Mouse (Mus musculus) heart, embryonic 16.5 days (tissue): ENCODE data around the gene Mtmr12. TPM values are rescaled to one million over a fixed set of nuclear protein-coding genes. Genes with fewer than 3 reads are reported as not detected.

Source experiments
- ATAC-seq: fragments of 200-750 bp; cut with Nextera tagmentation; replicated peaks from 2 replicates; pipeline ENCODE4 v1.8.0; 2017; ENCODE audit warnings: moderate number of reproducible peaks; ENCODE audit not compliant: insufficient read depth, low FRiP score; ENCODE audit errors: extremely low read depth
- H3K27ac ChIP-seq: fragments of 300-500 bp; sonication (generic); 2 replicates; pipeline ENCODE4 v1.5.1; 2014; ENCODE audit warnings: mild to moderate bottlenecking, low read length, control low read depth, moderate library complexity
- H3K27me3 ChIP-seq: fragments of 300-500 bp; sonication (generic); 2 replicates; pipeline ENCODE4 v1.6.1; 2014; ENCODE audit warnings: low read length, mixed read lengths; ENCODE audit not compliant: control insufficient read depth, insufficient read depth
- H3K36me3 ChIP-seq: fragments of 300-500 bp; sonication (generic); 2 replicates; pipeline ENCODE4 v1.6.1; 2014; ENCODE audit not compliant: control insufficient read depth, insufficient read depth
- H3K4me1 ChIP-seq: fragments of 300-500 bp; sonication (generic); 2 replicates; pipeline ENCODE4 v1.6.1; 2014; ENCODE audit warnings: low read length, mixed read lengths; ENCODE audit not compliant: control insufficient read depth, insufficient read depth
- H3K4me2 ChIP-seq: fragments of 300-500 bp; sonication (generic); 2 replicates; pipeline ENCODE4 v1.6.1; 2014; ENCODE audit warnings: low read depth, mild to moderate bottlenecking, control low read depth, low read length
- H3K4me3 ChIP-seq: fragments of 300-500 bp; sonication (generic); 2 replicates; pipeline ENCODE4 v1.5.1; 2014; ENCODE audit warnings: mild to moderate bottlenecking, control low read depth, low read length
- H3K9ac ChIP-seq: fragments of 300-500 bp; sonication (generic); 2 replicates; pipeline ENCODE4 v1.6.1; 2014; ENCODE audit warnings: low read length, control low read depth
- H3K9me3 ChIP-seq: fragments of 300-500 bp; sonication (generic); replicated peaks from 2 replicates; pipeline ENCODE4 v1.6.1; 2016; ENCODE audit warnings: low read length; ENCODE audit not compliant: control insufficient read depth
- WGBS: fragments of 180-500 bp; shearing (Covaris S2); extraction: QIAGEN DNeasy Blood & Tissue Kit; methylation state at CpG from one replicate; pipeline ENCODE4 v1.1.7; 2014; 5-methylcytosine and 5-hydroxymethylcytosine counted together
- polyA plus RNA-seq: library from polyadenylated mRNA; unstranded; fragments of >200 nt; fragmentation: Nextera tagmentation; extraction: Ambion mirVana; gene quantifications from 2 replicates; pipeline ENCODE4 v1.2.1, GENCODE M21; 2015

Mtmr12 gene
- polyA plus RNA-seq, 1 experiment from 2014 or later: 13.1 TPM

DNA sequence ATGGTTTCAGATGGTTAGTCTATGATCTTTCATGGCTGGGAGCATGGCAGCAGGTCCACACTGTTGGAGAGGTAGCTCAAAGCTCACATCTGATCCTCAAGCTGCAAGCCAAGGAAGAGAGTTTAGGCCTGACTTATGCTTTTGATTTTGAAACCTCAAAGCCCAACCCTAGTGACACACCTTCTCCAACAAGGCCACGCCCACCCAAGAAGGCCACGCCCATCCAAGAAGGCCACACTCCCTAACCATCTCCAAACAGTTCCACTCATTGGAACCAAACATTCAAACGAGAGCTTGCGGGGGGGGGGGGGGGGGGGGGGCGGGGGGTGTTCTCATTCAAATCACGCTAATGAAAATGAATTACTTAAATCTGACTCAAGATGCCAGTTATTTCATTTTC is 96.9 kb downstream of the Mtmr12 start:
- H3K27me3 ChIP-seq: no peaks in the 10 kb centered on the region
- WGBS: 65% methylated on average over 4 of the region's 6 CpGs
- no peak for ATAC-seq

DNA sequence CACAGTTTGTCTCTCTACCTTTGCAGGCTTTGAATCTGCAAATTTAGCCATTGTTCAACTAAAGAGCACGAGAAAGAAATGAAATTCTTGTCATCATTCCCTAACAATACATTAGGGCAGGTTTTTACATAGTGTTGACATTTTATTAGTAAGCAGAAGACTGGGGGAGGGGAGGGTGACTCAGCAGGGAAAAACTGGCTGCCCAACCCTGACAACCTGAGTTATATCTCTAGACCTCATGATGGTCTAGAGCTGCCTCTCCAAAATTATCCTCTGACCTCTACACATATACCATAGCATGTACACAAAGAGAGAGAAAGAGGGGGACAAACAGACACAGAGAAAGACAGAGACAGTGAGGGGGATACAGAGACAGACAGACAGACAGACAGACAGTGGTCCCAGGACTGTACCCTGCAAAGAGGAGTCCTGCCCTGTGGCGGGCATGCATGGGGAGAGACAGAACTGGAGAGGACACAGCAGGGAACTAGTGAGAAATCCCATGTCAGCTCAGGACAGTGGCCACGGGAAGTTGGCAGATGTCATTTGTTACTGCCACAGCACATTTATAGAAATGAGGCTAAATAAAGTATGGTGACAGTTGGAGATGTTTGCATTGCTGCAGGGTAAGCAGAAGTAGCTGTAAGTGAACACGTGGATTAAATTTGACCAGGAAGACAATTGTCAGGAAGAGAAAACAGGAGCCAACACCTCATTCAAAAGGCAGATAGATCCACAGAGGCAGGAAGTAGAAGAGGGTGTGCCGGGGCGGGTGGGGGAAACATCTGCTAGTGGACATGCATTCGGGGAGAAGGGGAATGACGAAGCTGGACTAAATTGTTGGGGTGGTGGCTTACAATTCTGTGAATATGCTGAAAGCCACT is 101.6 kb downstream of the Mtmr12 start:
- Histone ChIP-seq H3K27me3 (no peaks in the 10 kb centered on the region), H3K9ac (no peak overlapping the region), H3K4me2 (no peak overlapping the region), H3K9me3 (no peaks in the 10 kb centered on the region), H3K27ac (no peak overlapping the region), H3K4me1 (no peaks in the 10 kb centered on the region), H3K4me3 (no peak overlapping the region), H3K36me3 (no peaks in the 10 kb centered on the region)
- no peak for ATAC-seq
- 47% methylated on average over 8 of the region's 8 CpGs for WGBS

More for the DNA sequence above, 96.9 kb downstream of the Mtmr12 start:
- no peaks in the 10 kb centered on the region for H3K9me3 ChIP-seq
- no peak overlapping the region for H3K27ac ChIP-seq
- H3K36me3 ChIP-seq: no peaks in the 10 kb centered on the region
- no peak overlapping the region for H3K9ac ChIP-seq
- no peak overlapping the region for H3K4me3 ChIP-seq
- no peaks in the 10 kb centered on the region for H3K4me1 ChIP-seq
- H3K4me2 ChIP-seq: no peak overlapping the region

DNA sequence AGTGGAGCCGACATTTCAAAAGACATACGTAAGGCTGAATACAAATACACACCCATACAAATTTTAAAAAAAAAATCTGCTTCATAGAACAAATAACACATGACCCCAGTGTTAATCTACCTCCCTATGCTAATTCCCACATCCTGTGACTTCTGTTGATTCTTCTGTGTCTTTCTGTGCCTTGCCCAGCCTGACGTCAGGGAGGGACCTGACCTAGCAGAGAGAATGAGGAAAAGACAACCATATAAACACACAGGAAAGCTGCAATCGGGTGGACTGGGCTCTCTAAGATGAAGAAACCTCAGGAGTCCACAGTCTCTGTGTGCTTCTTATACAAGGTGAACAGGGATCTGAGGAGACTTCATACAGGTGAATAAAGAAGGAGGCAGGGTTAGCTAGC is 102.3 kb downstream of the Mtmr12 start:
- H3K4me2 ChIP-seq: no peak overlapping the region
- no peak for ATAC-seq
- no peaks in the 10 kb centered on the region for H3K9me3 ChIP-seq
- no peaks in the 10 kb centered on the region for H3K4me1 ChIP-seq
- no peaks in the 10 kb centered on the region for H3K27me3 ChIP-seq
- no peaks in the 10 kb centered on the region for H3K36me3 ChIP-seq
- 65% methylated on average over 4 of the region's 4 CpGs for WGBS
- no peak overlapping the region for H3K4me3 ChIP-seq
- no peak overlapping the region for H3K27ac ChIP-seq
- H3K9ac ChIP-seq: no peak overlapping the region

DNA sequence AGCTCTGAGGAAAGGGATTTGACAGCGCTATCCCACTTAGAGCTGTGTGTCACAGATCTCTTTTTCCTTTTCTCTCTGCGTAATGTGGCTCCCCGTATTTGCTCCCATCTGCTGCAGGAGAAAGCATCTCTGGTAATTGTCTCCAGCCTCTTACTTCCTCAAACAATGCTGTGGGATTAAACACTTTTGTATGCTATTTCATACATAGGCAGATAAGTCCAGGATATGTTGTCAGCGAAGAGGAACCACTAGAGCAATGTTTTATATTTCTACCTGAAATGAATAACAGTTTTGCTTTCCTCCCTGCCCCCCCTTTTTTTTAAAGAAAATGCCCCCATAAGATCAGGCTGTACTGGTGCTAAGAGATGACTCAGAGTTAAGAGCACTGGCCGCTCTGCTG is 103.7 kb downstream of the Mtmr12 start:
- 85% methylated on average over 5 of the region's 5 CpGs for WGBS
- Histone ChIP-seq H3K4me2 (no peak overlapping the region), H3K36me3 (no peaks in the 10 kb centered on the region), H3K4me1 (no peaks in the 10 kb centered on the region), H3K27me3 (no peaks in the 10 kb centered on the region), H3K4me3 (no peak overlapping the region), H3K27ac (no peak overlapping the region), H3K9me3 (no peaks in the 10 kb centered on the region), H3K9ac (no peak overlapping the region)
- no peak for ATAC-seq

DNA sequence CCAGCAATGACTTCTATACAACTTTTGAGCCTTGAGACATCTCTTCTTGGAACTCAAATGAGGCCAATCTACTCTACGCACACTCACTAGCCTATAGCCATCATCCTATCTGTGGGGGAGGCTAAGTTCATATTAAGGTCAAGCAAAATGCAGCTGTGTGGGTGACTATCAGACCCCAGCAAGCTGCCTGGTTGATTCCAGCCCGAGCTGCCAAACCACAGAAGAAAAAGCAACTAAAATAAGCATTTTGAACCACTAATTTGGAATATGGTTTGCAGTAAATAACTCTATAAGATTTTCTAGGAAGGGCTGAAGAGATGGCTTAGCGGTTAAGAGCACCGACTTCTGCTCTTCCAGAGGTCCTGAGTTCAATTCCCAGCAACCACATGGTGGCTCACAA is 105.8 kb downstream of the Mtmr12 start:
- WGBS: 71% methylated on average over 4 of the region's 4 CpGs
- no peaks in the 10 kb centered on the region for H3K36me3 ChIP-seq

DNA sequence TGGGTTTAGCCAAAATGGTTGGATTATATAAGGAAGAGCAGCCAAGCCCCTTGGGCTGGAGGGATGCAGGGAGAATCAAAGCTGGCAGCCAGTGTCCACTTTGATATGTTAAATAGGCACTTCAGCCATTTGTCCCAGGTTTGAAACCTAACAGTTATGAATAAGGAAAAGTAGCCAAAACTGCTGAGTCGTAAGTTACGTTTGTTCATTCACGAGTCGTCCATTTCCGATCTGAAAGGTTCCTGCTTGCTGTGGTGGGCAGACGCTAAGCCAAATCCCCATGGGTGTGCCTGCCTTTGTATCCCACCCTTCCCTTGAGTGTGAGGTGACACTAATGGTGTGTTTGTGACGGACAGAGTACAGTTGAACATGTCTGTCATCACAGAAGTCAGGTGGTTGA is 106.6 kb downstream of the Mtmr12 start:
- H3K9ac ChIP-seq: no peak overlapping the region
- H3K27ac ChIP-seq: no peak overlapping the region
- H3K36me3 ChIP-seq: no peaks in the 10 kb centered on the region
- WGBS: 77% methylated on average over 7 of the region's 7 CpGs
- no peak overlapping the region for H3K4me3 ChIP-seq
- ATAC-seq: no peak
- H3K9me3 ChIP-seq: no peaks in the 10 kb centered on the region
- no peak overlapping the region for H3K4me2 ChIP-seq
- H3K4me1 ChIP-seq: no peaks in the 10 kb centered on the region
- H3K27me3 ChIP-seq: no peaks in the 10 kb centered on the region

More for the DNA sequence above, 105.8 kb downstream of the Mtmr12 start:
- Histone ChIP-seq H3K27ac (no peak overlapping the region), H3K9ac (no peak overlapping the region), H3K4me3 (no peak overlapping the region), H3K9me3 (no peaks in the 10 kb centered on the region), H3K4me2 (no peak overlapping the region), H3K27me3 (no peaks in the 10 kb centered on the region), H3K4me1 (no peaks in the 10 kb centered on the region)
- ATAC-seq: no peak

DNA sequence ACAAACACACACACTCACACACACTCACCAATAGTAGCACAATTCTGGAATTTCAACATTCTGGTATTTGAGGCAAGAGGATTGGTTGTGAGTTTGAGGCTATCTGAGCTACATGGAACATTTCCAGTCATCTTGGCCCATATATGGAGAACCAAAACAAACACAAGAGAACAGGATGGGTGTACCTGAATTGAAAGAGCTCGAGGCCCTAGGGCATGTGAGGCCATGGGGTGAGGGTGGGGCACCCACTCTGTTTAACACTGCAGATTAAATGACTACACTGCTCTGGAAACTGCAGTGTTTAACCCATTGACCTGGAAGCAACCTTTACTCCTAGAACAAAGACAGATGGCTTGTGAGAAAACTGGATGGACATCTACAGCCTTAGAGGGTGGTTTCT is 108.4 kb downstream of the Mtmr12 start:
- Histone ChIP-seq H3K4me1 (no peaks in the 10 kb centered on the region), H3K36me3 (no peaks in the 10 kb centered on the region)

DNA sequence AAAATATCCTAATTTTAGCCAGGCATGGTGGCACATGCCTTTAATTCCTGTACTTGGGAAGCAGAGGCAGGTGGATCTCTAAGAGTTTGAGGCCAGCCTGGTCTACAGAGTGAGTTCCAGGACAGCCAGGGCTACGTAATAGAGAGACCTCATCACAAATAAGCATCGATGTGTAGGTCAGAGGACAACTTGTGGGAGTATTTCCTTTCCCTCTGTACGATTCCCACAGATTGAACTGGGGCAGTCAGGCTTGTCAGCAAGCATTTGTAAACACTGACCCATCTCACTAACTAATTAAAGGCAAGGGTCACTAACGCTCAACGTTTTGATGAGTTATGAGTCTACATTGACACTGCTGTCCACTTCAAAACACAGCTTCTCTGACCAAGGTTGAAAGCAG is 109.8 kb downstream of the Mtmr12 start:
- ATAC-seq: no peak
- Histone ChIP-seq H3K4me3 (no peak overlapping the region), H3K4me2 (no peak overlapping the region), H3K27ac (no peak overlapping the region), H3K36me3 (no peaks in the 10 kb centered on the region), H3K9me3 (no peaks in the 10 kb centered on the region), H3K27me3 (no peaks in the 10 kb centered on the region), H3K9ac (no peak overlapping the region), H3K4me1 (no peaks in the 10 kb centered on the region)
- 77% methylated on average over 5 of the region's 5 CpGs for WGBS

More for the DNA sequence above, 108.4 kb downstream of the Mtmr12 start:
- ATAC-seq: no peak
- Histone ChIP-seq H3K27me3 (no peaks in the 10 kb centered on the region), H3K27ac (no peak overlapping the region), H3K9me3 (no peaks in the 10 kb centered on the region), H3K4me3 (no peak overlapping the region), H3K9ac (no peak overlapping the region), H3K4me2 (no peak overlapping the region)
- 32% methylated on average over 1 of the region's 1 CpGs for WGBS

DNA sequence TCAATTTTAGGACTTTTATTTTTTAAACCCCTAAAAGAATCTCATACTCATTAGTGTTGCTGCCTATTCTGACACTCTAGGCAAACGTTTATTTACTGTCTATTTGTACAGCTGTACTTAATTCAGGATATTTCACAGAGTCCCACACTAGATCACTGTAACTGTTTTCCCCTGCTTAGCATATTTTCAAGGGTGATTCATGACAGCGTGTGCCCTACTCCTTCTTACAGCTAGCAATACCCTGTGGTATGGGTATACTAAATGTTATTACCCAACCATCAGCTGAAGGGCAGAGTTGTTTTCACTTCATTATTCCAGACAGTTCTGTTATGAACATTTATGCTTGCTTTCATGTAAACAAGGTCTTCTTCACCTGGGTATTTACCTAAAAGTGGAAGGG is 111.2 kb downstream of the Mtmr12 start:
- Histone ChIP-seq H3K4me1 (peaks cover 2% of the 10 kb centered on the region; the same call in 1 of the 2 replicates), H3K4me3 (no peak overlapping the region), H3K27me3 (no peaks in the 10 kb centered on the region), H3K9ac (no peak overlapping the region), H3K36me3 (no peaks in the 10 kb centered on the region), H3K4me2 (no peak overlapping the region), H3K27ac (no peak overlapping the region), H3K9me3 (no peaks in the 10 kb centered on the region)
- WGBS: 66% methylated on average over 2 of the region's 2 CpGs
- ATAC-seq: no peak
